Mouse (Mus musculus): ENCODE results near the gene Prokr1.
"Not testable (repeated sequence)": the region's sequence is repeated elsewhere in the genome, so short reads cannot be mapped to it uniquely, and the experiment has no call there.

Gene Prokr1

DNA sequence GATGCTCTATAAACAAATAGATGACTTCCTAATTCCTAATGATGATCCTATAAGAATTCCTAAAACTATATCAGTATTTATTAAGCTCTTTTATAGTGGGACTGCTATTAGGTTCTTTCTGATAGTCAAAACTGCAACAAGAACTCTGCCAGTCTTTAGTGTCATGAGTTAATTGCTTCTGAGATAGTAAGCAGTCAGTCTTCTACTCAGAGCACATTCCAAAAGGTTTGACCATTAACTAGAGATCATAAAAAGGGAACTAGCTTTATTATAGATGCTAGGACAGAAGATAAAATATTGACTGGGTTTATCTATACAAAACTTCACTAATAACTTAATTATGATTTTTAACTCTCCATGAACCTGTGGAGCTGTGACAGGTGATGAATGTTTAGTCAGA lies 18.7 kb downstream of the Prokr1 start:
- in situ Hi-C loops (cut with MboI, MseI) = not testable (repeated sequence)

DNA sequence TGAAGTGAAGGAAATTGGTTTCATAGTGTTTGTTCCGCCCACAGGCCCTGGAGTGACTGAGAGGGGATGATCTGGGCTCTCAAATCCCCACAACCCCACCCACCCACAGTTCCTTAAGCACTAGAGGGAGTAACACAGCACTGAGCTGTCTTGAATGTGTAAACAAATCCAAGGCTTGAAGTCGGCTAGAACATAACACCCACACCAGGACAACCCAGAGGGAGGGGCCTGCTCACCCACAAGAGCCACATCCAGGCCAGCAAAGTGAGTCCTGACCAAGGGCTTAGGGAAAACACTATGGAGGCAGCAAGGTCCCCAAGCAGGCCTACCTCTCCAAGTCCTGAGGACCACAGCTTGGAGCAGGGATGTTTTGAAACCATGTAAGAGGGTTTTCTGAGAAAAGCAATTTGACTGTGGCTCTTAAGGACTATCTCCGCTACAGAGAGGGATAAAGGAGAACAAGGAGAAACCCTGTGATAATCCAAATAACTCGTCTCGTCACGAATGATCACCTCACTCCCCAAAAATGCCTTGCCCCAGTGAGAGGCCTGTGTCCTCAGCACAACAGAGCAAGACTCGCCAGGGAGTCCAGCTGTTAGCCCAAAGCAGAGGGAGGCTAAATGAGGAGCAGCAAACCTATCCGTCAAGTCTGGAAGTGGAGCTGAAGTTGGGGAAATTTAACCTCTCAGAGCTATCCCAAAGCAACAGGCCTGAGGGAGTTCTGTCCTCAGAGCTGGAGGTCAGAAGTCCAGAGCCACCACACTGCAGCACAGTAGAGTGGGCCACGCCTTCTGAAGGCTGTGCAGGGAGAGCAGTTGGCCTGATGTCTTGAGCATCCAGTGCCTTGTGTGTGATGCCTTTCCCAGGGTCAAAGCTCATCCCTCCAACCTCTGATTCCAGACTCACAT lies 22.6 kb downstream of the Prokr1 start:
- in situ Hi-C loops (cut with MboI, MseI) = loop anchor here in 1 of 2 experiments (10.0 kb wide), 1 partner anchor 97 kb away; no protein-coding TSS in a partner anchor

DNA sequence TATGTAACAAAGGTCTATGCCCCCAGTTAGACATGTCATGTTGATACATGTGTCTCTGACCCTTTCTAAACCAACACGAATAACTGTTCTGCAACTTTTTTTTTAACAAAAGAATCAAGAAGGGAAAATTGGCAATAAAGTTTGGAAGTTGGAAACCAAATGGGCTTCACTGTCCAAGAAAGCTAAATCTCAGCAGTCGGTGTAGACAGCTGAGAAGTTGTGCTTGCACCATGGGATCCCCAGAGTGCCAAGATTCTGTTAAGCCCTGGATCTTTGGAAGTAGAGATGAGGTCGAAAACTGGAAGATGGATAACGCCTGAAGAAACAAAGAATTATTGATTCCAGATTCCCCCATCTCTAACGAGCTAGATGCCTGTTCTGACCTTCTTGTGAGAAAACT lies 25.4 kb downstream of the Prokr1 start:
- in situ Hi-C loops (cut with MboI, MseI) = loop anchor here in 1 of 2 experiments (10.0 kb wide), 1 partner anchor 100 kb away; no protein-coding TSS in a partner anchor

DNA sequence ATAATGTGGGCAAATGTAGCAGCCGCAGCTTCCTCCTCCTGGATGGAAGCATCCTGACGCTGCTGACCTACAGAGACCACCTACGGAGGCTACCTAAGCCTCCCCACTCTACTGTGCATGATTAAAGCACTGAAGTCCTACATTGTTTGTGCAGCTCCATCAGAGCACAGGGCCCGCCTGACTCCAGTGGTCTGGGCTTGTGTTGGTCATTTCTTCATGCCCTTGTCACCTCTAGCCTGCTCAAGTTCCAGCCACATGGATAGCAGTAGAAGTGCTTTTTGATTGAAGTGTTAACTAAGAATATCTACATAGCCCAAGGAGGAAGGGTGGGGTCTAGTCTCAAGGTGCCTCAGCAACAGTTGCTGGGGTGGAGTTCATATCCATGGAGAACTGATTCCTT lies 26.2 kb downstream of the Prokr1 start:
- in situ Hi-C loops (cut with MboI, MseI) = loop anchor here in 1 of 2 experiments (10.0 kb wide), 1 partner anchor 100 kb away; no protein-coding TSS in a partner anchor

DNA sequence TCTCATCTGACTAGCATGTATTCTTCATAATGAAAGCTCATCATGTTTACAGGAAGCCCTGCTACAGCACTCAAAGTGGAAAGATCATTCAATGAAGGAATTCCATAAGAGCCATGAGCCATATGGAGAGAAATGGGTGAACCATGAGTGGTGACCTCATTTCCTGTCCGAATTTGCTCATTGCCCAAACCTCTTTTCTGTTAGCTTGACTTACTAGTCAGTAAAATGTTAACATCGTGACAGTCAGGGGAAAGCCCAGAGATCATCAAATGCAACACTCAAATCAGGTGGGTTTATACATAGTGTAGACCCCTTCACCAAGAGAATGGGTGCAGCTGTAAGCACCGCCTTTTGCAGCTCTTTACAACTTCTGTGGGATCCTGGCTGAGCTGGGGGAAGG lies 36.8 kb downstream of the Prokr1 start:
- in situ Hi-C loops (cut with MboI, MseI) = no loop called here

DNA sequence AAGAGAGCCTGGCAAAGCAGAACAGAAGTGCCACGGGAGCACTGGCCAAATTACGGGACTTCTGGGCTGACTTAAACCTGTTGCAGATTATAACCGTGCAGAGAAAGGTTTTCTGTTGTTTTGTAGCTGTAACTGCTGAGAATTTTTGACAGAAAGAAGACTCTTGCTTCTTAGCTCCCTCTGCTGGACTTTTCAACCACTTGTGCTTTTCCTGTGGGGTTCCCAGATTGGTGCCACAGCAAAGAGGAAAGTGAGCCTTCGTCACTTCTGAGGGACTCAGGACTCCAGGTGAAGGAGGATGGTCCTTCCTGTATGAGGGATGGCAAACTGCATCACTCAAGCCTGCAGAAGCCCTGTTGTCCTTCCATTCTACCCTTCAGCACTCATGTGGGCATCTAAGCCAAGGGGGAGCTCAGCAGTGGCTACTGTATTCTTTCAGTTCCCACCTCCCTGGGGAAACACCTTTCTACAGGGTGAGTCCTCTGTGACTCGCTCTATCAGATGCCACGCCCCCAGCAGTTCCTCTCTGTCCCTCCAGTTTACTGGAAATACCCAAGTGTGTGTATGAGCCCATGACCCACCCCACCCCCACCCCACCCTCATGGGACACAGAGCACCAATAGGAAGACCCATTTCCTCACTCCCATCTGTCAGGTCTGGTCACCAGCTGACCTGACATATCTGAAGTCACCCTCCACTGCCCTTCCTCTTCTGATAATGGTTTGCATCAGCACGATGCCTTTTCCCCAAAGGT lies 38.3 kb downstream of the Prokr1 start:
- in situ Hi-C loops (cut with MboI, MseI) = no loop called here

DNA sequence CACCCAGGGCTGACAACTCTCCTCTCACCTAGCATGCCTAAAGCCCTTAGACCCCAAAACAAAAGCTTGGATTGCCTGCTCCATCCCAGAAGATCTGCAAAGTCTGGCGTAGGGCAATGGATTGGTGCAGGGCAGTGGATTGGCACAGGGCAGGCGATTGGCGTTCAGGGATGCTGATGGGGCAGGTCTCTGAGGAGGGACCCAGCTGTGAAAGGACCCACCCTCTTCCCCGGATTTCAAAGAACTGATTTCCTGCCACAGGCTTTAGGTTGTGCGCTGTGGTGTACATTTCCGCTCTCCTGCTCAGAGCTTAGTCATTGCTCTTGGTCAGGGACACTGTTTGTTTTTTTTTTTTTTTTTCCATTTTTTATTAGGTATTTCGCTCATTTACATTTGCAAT lies 42.7 kb downstream of the Prokr1 start:
- in situ Hi-C loops (cut with MboI, MseI) = loop anchor here in 1 of 2 experiments (25.0 kb wide), 1 partner anchor 1136 kb away; the partner anchor contains the start of gene Tia1

DNA sequence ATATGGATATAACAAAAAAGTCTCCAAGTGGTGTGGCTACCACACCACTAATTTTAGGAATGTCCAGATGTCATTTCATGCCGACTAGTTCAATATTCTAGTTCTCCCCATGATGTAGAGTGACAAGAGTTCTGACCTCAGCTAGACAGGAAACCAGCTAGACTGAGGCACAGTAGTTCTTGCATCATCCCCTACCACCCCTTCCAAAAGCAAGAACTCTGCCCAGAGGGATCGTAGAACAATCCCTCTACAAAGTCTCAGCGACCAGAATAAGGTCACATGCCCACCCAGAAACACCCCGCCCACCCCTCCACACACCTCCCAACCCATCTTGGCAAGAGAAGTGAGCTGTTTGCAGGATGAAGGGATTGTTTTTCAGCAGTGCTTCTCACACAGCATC lies 43.1 kb downstream of the Prokr1 start:
- in situ Hi-C loops (cut with MboI, MseI) = loop anchor here in 1 of 2 experiments (25.0 kb wide), 1 partner anchor 1135 kb away; the partner anchor contains the start of gene Tia1

DNA sequence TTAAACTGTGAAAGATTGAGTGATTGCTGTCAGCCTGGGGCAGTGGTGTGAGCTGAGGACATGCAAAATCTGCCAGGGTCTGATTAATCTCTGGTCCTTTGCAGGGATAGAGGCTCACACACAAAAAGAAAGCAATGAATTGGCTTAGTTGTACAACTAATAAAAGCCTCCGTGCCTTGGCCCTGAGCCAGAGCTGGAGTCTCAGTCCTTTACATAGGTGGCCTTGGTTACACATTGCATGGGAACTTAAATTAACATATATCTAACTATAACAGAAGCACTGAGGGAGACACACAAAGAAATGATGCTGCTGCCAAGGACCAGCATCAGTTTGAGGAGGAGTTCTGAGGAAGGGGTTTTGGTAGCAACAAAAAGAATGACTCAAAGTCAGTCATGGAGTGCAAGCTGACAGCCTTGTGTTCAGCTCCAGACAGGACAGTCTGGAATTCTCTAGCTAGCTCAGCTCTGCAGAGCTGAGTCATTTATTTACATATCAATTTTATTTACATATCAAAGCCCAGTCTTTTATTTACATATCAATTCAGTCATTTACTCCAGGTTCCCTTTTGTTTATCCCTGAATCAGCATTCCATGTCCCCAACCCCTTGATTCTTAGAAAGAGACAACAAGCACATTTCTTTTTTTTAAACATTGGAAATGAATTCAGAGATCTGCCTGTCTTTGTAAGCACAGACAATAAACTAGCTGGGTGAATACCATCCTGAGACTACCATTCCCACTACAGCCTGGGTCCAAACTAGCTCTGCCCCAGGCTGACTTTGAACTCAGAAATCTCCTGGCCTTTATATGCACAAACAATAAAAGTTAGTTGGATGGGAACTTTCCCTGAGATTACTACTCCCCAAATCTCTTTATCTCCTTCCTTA lies 45.0 kb downstream of the Prokr1 start:
- in situ Hi-C loops (cut with MboI, MseI) = loop anchor here in 1 of 2 experiments (25.0 kb wide), 1 partner anchor 1133 kb away; the partner anchor contains the start of gene Tia1

DNA sequence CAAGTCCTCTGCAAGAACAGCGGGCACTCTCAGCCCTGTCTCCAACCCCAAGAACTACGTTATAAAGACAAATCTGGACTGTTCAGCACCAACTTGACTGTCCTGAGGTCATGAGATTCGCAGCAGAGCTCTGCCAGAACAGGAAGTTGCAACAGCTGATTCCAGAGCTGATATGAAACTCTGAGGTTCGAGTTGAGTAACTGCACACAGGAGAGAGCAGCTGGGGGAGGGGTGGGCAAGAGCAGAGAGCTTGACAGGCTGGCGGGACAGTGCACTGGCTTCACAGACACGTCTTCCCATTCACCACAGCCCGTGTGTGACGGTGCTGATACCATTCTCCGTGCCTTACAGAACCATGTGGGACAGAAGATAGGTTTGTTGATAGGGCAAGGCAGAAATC lies 48.5 kb downstream of the Prokr1 start:
- in situ Hi-C loops (cut with MboI, MseI) = loop anchor here (5.0 to 25.0 kb wide), 2 partner anchors 40 to 1130 kb away; partner anchors contain the start of gene Tia1 (in 1 of the 2)

DNA sequence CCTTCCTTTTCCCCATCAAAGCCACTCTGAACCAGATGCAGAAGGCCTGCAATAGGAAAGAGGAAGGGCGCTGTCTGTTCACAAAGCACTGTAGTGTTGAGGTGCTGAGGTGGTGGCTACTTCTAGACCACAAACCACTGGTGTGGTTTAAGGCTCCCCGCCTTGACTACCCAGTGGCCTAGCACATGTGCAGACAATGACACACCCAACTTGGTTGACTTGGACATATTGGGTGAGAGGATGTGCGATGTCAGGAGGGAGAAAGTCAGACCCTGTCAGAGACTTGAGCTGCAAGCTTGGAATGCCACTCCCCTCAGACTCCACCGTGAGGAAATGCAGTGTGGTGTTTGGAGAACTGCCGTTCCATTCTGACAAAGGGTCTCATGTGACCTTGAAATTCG lies 49.4 kb downstream of the Prokr1 start:
- in situ Hi-C loops (cut with MboI, MseI) = loop anchor here (5.0 to 25.0 kb wide), 2 partner anchors 39 to 1129 kb away; partner anchors contain the start of gene Tia1 (in 1 of the 2)

DNA sequence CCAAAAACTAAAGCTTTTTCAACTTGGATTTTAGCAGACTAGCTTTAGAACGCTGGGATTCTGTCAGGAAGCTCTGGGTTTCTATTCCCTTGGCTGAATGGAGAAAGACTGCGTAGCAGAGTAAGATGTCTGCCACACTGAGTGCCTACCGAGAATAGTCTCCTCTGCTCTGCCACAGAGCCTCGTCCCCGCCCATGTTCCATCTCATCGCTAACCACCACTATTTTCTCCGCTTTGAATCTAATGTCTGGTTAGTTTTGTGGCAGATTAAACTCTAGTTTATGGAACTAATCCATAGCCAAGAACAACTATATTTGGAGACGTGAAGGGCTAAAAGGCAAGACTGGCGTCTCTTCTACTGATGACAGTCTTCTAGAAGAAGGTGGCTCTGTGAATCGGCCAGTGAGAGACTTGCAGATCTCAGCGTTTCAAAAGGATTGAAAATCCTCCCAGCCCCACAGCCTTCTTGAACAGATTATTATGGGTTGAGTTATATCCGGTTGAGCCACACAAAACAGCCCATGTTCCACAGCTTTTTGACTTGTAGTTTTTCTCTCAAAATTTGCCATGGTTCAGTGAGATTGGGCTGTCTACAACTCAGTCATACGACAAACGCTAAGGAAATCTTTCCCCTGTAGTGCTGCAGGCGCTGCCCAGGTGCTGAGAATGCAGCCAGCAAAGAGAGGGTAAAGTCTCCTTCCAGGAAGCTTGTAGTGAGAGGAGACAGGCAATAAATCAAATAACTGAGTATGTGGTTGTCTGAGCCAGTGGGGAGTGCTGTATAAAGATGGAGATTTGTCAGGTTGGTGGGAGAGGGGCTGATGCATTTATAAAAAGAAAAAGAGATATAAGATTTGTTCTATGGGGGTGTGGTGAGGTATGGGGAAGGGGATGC lies 51.9 kb downstream of the Prokr1 start:
- in situ Hi-C loops (cut with MboI, MseI) = loop anchor here in 1 of 2 experiments (25.0 kb wide), 1 partner anchor 1126 kb away; the partner anchor contains the start of gene Tia1

DNA sequence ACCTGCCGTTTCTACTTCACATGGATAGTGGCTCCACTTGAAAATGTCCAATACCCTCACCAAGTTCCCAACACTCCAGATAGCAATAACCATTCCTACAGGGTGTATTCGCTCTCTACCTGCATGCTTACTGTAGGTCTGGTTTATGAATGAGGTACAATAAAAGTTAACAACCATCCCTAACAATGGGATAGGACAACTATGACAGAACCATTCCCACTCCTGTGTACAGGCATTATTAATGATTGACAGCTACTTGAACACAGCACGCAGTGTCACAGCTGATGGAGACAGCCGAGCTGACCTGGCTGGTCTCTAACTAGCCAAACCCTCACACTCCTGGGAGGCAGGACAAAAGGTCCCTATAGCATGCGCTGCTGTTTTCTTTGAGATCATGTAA lies 52.9 kb downstream of the Prokr1 start:
- in situ Hi-C loops (cut with MboI, MseI) = loop anchor here in 1 of 2 experiments (25.0 kb wide), 1 partner anchor 1125 kb away; the partner anchor contains the start of gene Tia1

DNA sequence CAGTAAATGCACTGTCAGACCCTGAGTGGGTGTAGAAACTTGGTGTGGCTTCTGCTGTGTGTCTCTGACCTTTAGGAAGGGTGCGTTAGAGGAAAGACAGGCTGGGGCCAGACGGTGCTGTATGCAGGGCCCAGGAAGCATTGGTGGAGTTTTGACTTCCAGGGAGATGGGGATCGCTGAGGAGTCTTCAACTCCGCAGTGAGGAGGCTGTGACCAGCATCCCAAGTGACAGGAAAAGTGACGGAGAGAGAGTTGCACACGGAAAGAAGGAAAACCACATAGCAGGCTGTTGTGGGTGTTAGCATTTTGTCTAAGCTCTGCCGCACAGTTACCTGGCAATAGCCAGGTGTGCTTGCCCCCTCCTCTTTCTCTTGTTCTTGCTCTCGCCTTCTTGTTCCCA lies 54.3 kb downstream of the Prokr1 start:
- in situ Hi-C loops (cut with MboI, MseI) = loop anchor here in 1 of 2 experiments (25.0 kb wide), 1 partner anchor 1124 kb away; the partner anchor contains the start of gene Tia1

DNA sequence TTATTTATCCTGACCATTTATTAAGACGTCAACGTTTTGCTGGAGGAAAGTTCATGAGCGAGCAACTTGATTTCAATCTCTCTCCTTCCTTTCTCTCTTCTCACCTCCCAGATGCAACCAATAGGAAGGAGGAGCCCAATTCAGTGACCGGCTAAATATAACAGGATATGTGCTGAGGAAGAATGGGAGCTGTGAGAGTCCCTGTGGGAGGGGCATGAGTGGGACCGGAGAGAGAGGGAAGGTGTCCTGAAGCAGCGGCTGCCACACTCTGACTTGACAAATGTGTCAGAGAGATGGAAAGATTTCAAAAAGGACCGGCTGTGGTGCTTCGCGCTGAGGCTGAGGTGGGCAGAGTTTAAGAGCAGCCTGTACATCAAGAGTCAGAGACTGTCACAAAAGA lies 54.9 kb downstream of the Prokr1 start:
- in situ Hi-C loops (cut with MboI, MseI) = loop anchor here in 1 of 2 experiments (25.0 kb wide), 1 partner anchor 1123 kb away; the partner anchor contains the start of gene Tia1

DNA sequence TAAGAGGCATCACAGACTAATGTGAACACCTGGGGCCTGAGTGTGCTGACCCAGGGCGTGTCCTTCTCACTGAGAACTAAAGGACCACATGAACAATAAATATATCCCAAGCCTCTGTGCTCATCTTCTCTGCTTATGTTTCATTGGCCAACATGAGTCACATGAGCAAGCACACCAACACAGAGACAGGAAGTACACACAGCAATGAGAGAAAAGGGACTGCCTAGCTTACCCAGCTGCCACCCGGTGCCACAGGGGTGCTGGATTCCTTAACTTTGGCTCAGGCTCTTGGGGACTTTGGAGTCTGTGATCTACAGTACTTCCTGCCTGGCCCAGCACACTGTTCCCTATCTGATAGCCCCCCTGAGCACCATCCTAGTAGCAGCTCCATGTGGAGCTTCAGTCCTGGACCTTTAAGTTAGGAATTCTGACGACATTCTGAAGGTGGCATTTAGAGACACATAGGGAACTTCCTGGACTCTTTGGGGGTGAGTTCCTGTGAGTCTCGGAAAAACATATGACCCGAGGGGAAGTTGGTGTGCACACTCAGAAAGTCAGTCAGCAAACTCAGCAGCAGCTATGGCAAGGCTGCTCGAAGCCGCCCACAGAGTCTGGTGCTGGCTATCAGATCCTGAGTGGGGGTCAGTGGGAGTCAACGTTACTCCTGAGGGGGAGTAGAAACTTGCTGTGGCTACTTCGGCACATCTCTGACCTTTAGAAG lies 55.5 kb downstream of the Prokr1 start:
- in situ Hi-C loops (cut with MboI, MseI) = loop anchor here in 1 of 2 experiments (25.0 kb wide), 1 partner anchor 1123 kb away; the partner anchor contains the start of gene Tia1

DNA sequence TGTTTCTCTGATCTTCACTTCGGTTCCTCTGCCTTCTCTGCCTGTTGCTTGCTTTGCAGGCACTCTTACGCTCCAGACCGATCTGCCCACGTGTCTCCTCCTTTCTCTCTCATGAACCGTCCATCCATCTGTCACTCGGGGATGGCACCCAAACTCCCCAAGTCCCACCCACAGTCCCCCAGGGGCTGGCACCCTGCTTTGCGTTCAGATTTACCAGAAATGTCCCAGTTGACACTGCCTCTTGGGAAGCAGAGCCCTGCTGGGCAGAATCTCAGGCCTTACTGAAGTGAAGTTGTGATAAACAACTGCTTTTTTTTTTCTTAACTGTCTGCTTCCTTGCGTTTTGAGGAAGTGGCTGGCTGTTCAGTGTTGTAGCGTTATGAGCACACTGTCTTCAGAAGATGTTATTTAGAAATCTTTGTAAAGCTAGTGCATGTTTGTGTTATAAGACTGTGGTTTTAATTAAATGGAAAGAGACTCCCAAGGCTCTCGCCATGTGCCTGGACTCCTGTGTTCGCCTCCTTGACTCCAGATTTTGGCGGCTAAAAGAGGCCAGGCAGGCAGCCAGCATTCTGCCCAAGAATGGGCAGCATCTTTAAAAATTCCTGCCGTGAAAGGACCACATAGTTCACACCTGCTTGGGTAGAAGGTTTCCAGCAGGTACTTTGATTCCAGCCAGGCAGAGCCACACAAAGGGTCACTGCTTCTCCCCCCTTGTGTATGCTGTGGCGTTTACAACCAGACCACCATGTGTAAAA lies 57.4 kb downstream of the Prokr1 start, which contains the start of gene Arhgap25:
TSS of gene Arhgap25 (minus strand) at position 307 of the 758 bp plus-strand sequence.
- in situ Hi-C loops (cut with MboI, MseI) = loop anchor here in 1 of 2 experiments (25.0 kb wide), 1 partner anchor 1121 kb away; the partner anchor contains the start of gene Tia1

Data from T-helper 17 cell (primary cell).